Mouse (Mus musculus) lung, postnatal 0 days (tissue): ENCODE data around the gene Atg7.

Experiments used
- CTCF ChIP-seq: IDR thresholded peaks from 2 replicates; pipeline ENCODE4 v1.5.1; 2016; ENCODE audit warnings: antibody characterized with exemption, mild to moderate bottlenecking
- EP300 ChIP-seq: IDR thresholded peaks from 2 replicates; pipeline ENCODE4 v1.6.1; 2016; ENCODE audit warnings: antibody characterized with exemption, mild to moderate bottlenecking, control low read depth

DNA sequence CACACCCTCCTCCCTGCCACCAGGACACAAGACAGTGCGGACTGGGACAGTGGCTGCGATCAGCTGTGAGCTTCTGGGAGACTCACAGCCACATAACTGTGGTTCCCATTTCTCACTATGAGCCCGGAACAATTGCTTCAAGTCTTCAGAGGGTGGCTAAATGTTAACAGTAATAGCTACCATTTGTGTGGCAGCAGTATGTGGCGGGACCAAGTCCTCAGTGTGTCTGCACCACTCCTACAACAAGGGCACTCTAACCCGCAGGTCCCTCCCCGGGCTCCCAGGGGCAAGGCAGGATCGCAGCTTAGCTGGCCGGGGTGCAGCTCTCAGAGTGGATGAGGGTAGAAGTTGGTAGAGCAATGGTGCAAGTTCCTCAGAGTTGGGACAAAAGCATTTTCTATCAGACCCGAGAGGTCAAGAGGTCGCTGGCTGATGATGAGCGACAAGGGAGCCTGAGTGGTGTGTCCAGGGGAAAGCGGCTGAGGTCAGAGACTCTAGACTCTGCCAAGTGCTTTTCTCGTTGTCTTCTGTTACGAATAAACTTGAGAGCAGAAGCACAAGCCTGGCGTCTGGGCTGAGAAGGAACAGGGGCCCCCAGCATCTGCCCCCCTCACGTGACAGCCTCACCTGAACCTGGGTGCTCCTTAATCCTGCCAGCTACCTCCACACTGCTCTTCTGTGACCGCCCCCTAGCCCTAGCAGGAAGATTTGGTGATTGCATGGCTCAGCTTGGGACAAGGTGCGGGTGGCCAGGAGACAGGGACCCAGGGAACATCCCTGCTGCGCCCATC, 231.4 kb downstream of the Atg7 start:
- TF ChIP-seq CTCF (peak; percentile 29), EP300 (no peak)
